Mouse (Mus musculus) naive thymus-derived CD4-positive, alpha-beta T cell, adult 5 months (primary cell): Measurements from ENCODE around the gene Arpp21. TPM values are rescaled to one million over a fixed set of nuclear protein-coding genes. Genes with fewer than 3 reads are reported as not detected.

ENCODE experiments used
- polyA plus RNA-seq: library from polyadenylated mRNA; unstranded; fragments of 100-300 nt; shearing (Covaris generic); gene quantifications from one replicate; pipeline ENCODE4 v1.2.1, GENCODE M21; 2017

The Arpp21 gene
- 1.1 TPM for polyA plus RNA-seq

GRCm38 (mm10) chr9:112235696-112236397, at the start of gene Arpp21:
Gene Arpp21 (minus strand): TSS chr9:112235938.

